Mouse (Mus musculus): ENCODE data around the gene Trio.

DNA sequence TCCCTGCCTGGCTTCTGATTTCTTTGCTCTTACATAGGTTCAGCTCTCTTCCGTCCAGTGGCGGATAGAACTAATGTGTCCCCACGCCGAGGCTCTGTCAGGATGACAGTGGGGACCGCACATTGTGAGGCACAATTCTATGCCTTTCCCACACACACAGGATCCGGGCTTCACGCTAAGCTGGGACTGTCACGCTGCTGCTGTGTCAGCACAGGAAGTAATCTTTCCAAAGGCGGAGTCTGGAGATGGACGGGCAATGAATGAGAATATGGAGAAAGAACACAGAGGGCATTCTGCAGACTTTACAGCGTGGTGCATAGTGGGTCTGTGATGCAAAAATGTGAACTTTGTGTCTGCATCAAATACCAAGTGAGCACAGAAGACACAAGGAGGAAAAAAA, 246.2 kb downstream of the Trio start:
- TF ChIP-seq CTCF (IDR thresholded peaks at IDR 0.05; ENCODE audit: low read depth) (no peak), EP300 (optimal IDR thresholded peaks at IDR 0.05) (no peak)

All from stomach, postnatal 0 days (tissue).